Mouse (Mus musculus): ENCODE measurements around the gene Tmem87b. TPM values are rescaled to one million over a fixed set of nuclear protein-coding genes. Genes with fewer than 3 reads are reported as not detected.

The Tmem87b gene
- polyA plus RNA-seq, 1 experiment from 2014 or later, result 38.0 TPM

GRCm38 (mm10) chr2:128858962-128859361 is 41.0 kb downstream of the Tmem87b start:
- Histone ChIP-seq H3K27ac (ENCODE audit: low read length) (no peak overlapping the region), H3K4me2 (replicated peaks; ENCODE audit: low read depth, low read length) (no peak overlapping the region), H3K4me1 (ENCODE audit: control insufficient read depth, insufficient read depth, low read length) (0 out of 2 replicates have a peak, but pooled peaks cover 2% of the 10 kb centered on the region), H3K9ac (replicated peaks; ENCODE audit: low read depth, low read length) (no peak overlapping the region), H3K27me3 (ENCODE audit: control insufficient read depth, insufficient read depth, low read length) (no peaks in the 10 kb centered on the region; the same call in 1 of the 2 replicates), H3K4me3 (ENCODE audit: low read depth, low read length) (no peak overlapping the region), H3K36me3 (ENCODE audit: control insufficient read depth, insufficient read depth, low read length) (no peaks in the 10 kb centered on the region), H3K9me3 (ENCODE audit: control insufficient read depth, low read depth, low read length) (no peaks in the 10 kb centered on the region)
- WGBS, result 90% methylated on average over 6 of the region's 6 CpGs
- no peak for ATAC-seq (ENCODE audit: insufficient number of reproducible peaks, insufficient read depth, low FRiP score, low read depth)

- Histone ChIP-seq H3K27me3 (ENCODE audit: control insufficient read depth, insufficient read depth, low read length) (no peaks in the 10 kb centered on the region; the same call in 1 of the 2 replicates), H3K36me3 (ENCODE audit: control insufficient read depth, insufficient read depth, low read length) (no peaks in the 10 kb centered on the region), H3K9ac (replicated peaks; ENCODE audit: low read depth, low read length) (no peak overlapping the region), H3K9me3 (ENCODE audit: control insufficient read depth, low read depth, low read length) (no peaks in the 10 kb centered on the region), H3K4me1 (ENCODE audit: control insufficient read depth, insufficient read depth, low read length) (0 out of 2 replicates have a peak, but pooled peaks cover 2% of the 10 kb centered on the region), H3K4me3 (ENCODE audit: low read depth, low read length) (no peak overlapping the region), H3K27ac (ENCODE audit: low read length) (no peak overlapping the region), H3K4me2 (replicated peaks; ENCODE audit: low read depth, low read length) (no peak overlapping the region)
- 40% methylated on average over 3 of the region's 3 CpGs for WGBS
- no peak for ATAC-seq (ENCODE audit: insufficient number of reproducible peaks, insufficient read depth, low FRiP score, low read depth)
Measured at GRCm38 (mm10) chr2:128859861-128860260, 41.9 kb downstream of the Tmem87b start.

GRCm38 (mm10) chr2:128862636-128863035 is 44.7 kb downstream of the Tmem87b start, which contains the start of gene Fbln7:
TSS of gene Fbln7 (plus strand) at chr2:128862981.
- H3K27ac ChIP-seq (ENCODE audit: low read length), result no peak within 1 kb of the TSS
- H3K4me2 ChIP-seq (replicated peaks; ENCODE audit: low read depth, low read length), result peak within 1 kb of the TSS; percentile 95
- H3K9me3 ChIP-seq (ENCODE audit: control insufficient read depth, low read depth, low read length), result no peaks in the 10 kb centered on the region
- H3K4me3 ChIP-seq (ENCODE audit: low read depth, low read length), result peak within 1 kb of the TSS; percentile 52
- no peaks in the 10 kb centered on the region; the same call in 1 of the 2 replicates for H3K27me3 ChIP-seq (ENCODE audit: control insufficient read depth, insufficient read depth, low read length)
- H3K4me1 ChIP-seq (ENCODE audit: control insufficient read depth, insufficient read depth, low read length), result 0 out of 2 replicates have a peak, but pooled peaks cover 2% of the 10 kb centered on the region
- WGBS, result 93% methylated on average over 9 of the region's 9 CpGs
- H3K36me3 ChIP-seq (ENCODE audit: control insufficient read depth, insufficient read depth, low read length), result no peaks in the 10 kb centered on the region
- H3K9ac ChIP-seq (replicated peaks; ENCODE audit: low read depth, low read length), result 0 out of 2 replicates have a peak within 1 kb of the TSS, but pooled peaks have one; percentile 21
- no peak for ATAC-seq (ENCODE audit: insufficient number of reproducible peaks, insufficient read depth, low FRiP score, low read depth)

GRCm38 (mm10) chr2:128863777-128864331 is 45.9 kb downstream of the Tmem87b start:
- Histone ChIP-seq H3K9ac (replicated peaks; ENCODE audit: low read depth, low read length) (0 out of 2 replicates have a peak overlapping the region, but pooled peaks have one; percentile 21), H3K27ac (ENCODE audit: low read length) (no peak overlapping the region), H3K4me3 (ENCODE audit: low read depth, low read length) (peak overlapping the region; percentile 52), H3K4me1 (ENCODE audit: control insufficient read depth, insufficient read depth, low read length) (0 out of 2 replicates have a peak, but pooled peaks cover 2% of the 10 kb centered on the region), H3K9me3 (ENCODE audit: control insufficient read depth, low read depth, low read length) (no peaks in the 10 kb centered on the region), H3K27me3 (ENCODE audit: control insufficient read depth, insufficient read depth, low read length) (no peaks in the 10 kb centered on the region; the same call in 1 of the 2 replicates), H3K4me2 (replicated peaks; ENCODE audit: low read depth, low read length) (peak overlapping the region; percentile 95), H3K36me3 (ENCODE audit: control insufficient read depth, insufficient read depth, low read length) (no peaks in the 10 kb centered on the region)
- ATAC-seq (ENCODE audit: insufficient number of reproducible peaks, insufficient read depth, low FRiP score, low read depth), result peak; percentile 76; the same call in 1 of the 2 replicates
- 0% methylated on average over 38 of the region's 38 CpGs for WGBS

GRCm38 (mm10) chr2:128865061-128865460 is 47.1 kb downstream of the Tmem87b start:
- Histone ChIP-seq H3K36me3 (ENCODE audit: control insufficient read depth, insufficient read depth, low read length) (no peaks in the 10 kb centered on the region), H3K27ac (ENCODE audit: low read length) (no peak overlapping the region), H3K27me3 (ENCODE audit: control insufficient read depth, insufficient read depth, low read length) (no peaks in the 10 kb centered on the region; the same call in 1 of the 2 replicates), H3K9ac (replicated peaks; ENCODE audit: low read depth, low read length) (no peak overlapping the region), H3K4me1 (ENCODE audit: control insufficient read depth, insufficient read depth, low read length) (0 out of 2 replicates have a peak, but pooled peaks cover 2% of the 10 kb centered on the region), H3K4me3 (ENCODE audit: low read depth, low read length) (no peak overlapping the region), H3K4me2 (replicated peaks; ENCODE audit: low read depth, low read length) (no peak overlapping the region), H3K9me3 (ENCODE audit: control insufficient read depth, low read depth, low read length) (no peaks in the 10 kb centered on the region)
- ATAC-seq (ENCODE audit: insufficient number of reproducible peaks, insufficient read depth, low FRiP score, low read depth), result no peak
- 40% methylated on average over 3 of the region's 3 CpGs for WGBS

- H3K4me3 ChIP-seq (ENCODE audit: low read depth, low read length), result no peak overlapping the region
- H3K27me3 ChIP-seq (ENCODE audit: control insufficient read depth, insufficient read depth, low read length), result no peaks in the 10 kb centered on the region
- no peaks in the 10 kb centered on the region for H3K36me3 ChIP-seq (ENCODE audit: control insufficient read depth, insufficient read depth, low read length)
- no peaks in the 10 kb centered on the region for H3K4me1 ChIP-seq (ENCODE audit: control insufficient read depth, insufficient read depth, low read length)
- no peaks in the 10 kb centered on the region for H3K9me3 ChIP-seq (ENCODE audit: control insufficient read depth, low read depth, low read length)
- H3K9ac ChIP-seq (replicated peaks; ENCODE audit: low read depth, low read length), result no peak overlapping the region
- H3K4me2 ChIP-seq (replicated peaks; ENCODE audit: low read depth, low read length), result no peak overlapping the region
- no peak for ATAC-seq (ENCODE audit: insufficient number of reproducible peaks, insufficient read depth, low FRiP score, low read depth)
- H3K27ac ChIP-seq (ENCODE audit: low read length), result no peak overlapping the region
- WGBS, result 73% methylated on average over 8 of the region's 8 CpGs
Measured at GRCm38 (mm10) chr2:128871656-128872055, 53.7 kb downstream of the Tmem87b start.

GRCm38 (mm10) chr2:128872256-128872655 is 54.3 kb downstream of the Tmem87b start:
- ATAC-seq (ENCODE audit: insufficient number of reproducible peaks, insufficient read depth, low FRiP score, low read depth), result no peak
- H3K9ac ChIP-seq (replicated peaks; ENCODE audit: low read depth, low read length), result no peak overlapping the region
- no peaks in the 10 kb centered on the region for H3K36me3 ChIP-seq (ENCODE audit: control insufficient read depth, insufficient read depth, low read length)
- 86% methylated on average over 9 of the region's 9 CpGs for WGBS
- H3K27me3 ChIP-seq (ENCODE audit: control insufficient read depth, insufficient read depth, low read length), result no peaks in the 10 kb centered on the region
- no peaks in the 10 kb centered on the region for H3K4me1 ChIP-seq (ENCODE audit: control insufficient read depth, insufficient read depth, low read length)
- no peaks in the 10 kb centered on the region for H3K9me3 ChIP-seq (ENCODE audit: control insufficient read depth, low read depth, low read length)
- H3K4me3 ChIP-seq (ENCODE audit: low read depth, low read length), result no peak overlapping the region
- no peak overlapping the region for H3K27ac ChIP-seq (ENCODE audit: low read length)
- no peak overlapping the region for H3K4me2 ChIP-seq (replicated peaks; ENCODE audit: low read depth, low read length)

- Histone ChIP-seq H3K4me2 (replicated peaks; ENCODE audit: low read depth, low read length) (no peak overlapping the region), H3K9me3 (ENCODE audit: control insufficient read depth, low read depth, low read length) (no peaks in the 10 kb centered on the region), H3K4me3 (ENCODE audit: low read depth, low read length) (no peak overlapping the region), H3K4me1 (ENCODE audit: control insufficient read depth, insufficient read depth, low read length) (no peaks in the 10 kb centered on the region), H3K27ac (ENCODE audit: low read length) (no peak overlapping the region), H3K9ac (replicated peaks; ENCODE audit: low read depth, low read length) (no peak overlapping the region), H3K27me3 (ENCODE audit: control insufficient read depth, insufficient read depth, low read length) (no peaks in the 10 kb centered on the region), H3K36me3 (ENCODE audit: control insufficient read depth, insufficient read depth, low read length) (no peaks in the 10 kb centered on the region)
- no peak for ATAC-seq (ENCODE audit: insufficient number of reproducible peaks, insufficient read depth, low FRiP score, low read depth)
- WGBS, result 86% methylated on average over 8 of the region's 8 CpGs
Measured at GRCm38 (mm10) chr2:128875526-128875925, 57.6 kb downstream of the Tmem87b start.
